21 mouse cellular contexts compared by ENCODE assay signal in genomic region chr1:191687531-191687930, GRCm38 (mm10). TPM values are rescaled to one million over a fixed set of nuclear protein-coding genes. Genes with fewer than 3 reads are reported as not detected.
DNase-seq lines count a peak whose midpoint lies in the region; ATAC-seq lines count a peak whose summit lies in the region.
"Had no signal": no experiment of that assay in that cellular context is flagged by ENCODE, and none has a peak within 500 bp of the region (broad histone marks: within the 10 kb centered on the region; RNA-seq: fewer than 3 reads in every experiment).

No protein-coding gene starts in this region.

- no peaks in the 10 kb centered on the region for H3K4me1 ChIP-seq in forebrain, embryonic 15.5 days
- H3K4me1 ChIP-seq: forebrain, embryonic 12.5 days; heart, embryonic 15.5 days; limb, embryonic 15.5 days; midbrain, embryonic 10.5 days had no signal

- H3K27me3 ChIP-seq in forebrain, embryonic 15.5 days = no peaks in the 10 kb centered on the region
- H3K27me3 ChIP-seq: forebrain, embryonic 12.5 days; heart, embryonic 15.5 days; limb, embryonic 15.5 days; lung, embryonic 15.5 days had no signal

- 88% methylated on average over 7 of the region's 7 CpGs for WGBS in forebrain, embryonic 15.5 days

- H3K4me2 ChIP-seq in forebrain, embryonic 15.5 days (replicated peaks) = no peak overlapping the region
- H3K4me2 ChIP-seq: forebrain, embryonic 12.5 days; heart, embryonic 15.5 days; limb, embryonic 15.5 days; lung, embryonic 15.5 days had no signal

- peak; percentile 20 for DNase-seq in lung, postnatal 10 days
- no peak for DNase-seq in lung, postnatal 14 days
- peak; percentile 7 to 25 for DNase-seq in adrenal gland, postnatal 36 days
- peak; percentile 34 for DNase-seq in lung, postnatal 36 days
- no peak for DNase-seq in layer of hippocampus, postnatal 14 days (ENCODE audit: low spot score in 2 of 2)
- no peak for DNase-seq in cerebellum, adult 18-20 months
- DNase-seq: cerebellum, adult 2 months; gastrocnemius, postnatal 14 days; kidney, adult 11 months; right cerebral cortex, postnatal 14 days had no signal

- H3K36me3 ChIP-seq in forebrain, embryonic 15.5 days = no peaks in the 10 kb centered on the region
- H3K36me3 ChIP-seq: forebrain, embryonic 12.5 days; G1E; heart, embryonic 15.5 days; limb, embryonic 15.5 days; lung, embryonic 15.5 days; midbrain, embryonic 10.5 days had no signal

- 0 out of 2 replicates have a peak, but pooled peaks cover 8% of the 10 kb centered on the region for H3K9me3 ChIP-seq in forebrain, embryonic 15.5 days
- H3K9me3 ChIP-seq: G1E had no signal

- no peak overlapping the region for H3K27ac ChIP-seq in forebrain, embryonic 15.5 days (replicated peaks)
- H3K27ac ChIP-seq: forebrain, embryonic 12.5 days; heart, embryonic 15.5 days; kidney, postnatal 0 days; limb, embryonic 15.5 days; lung, embryonic 15.5 days; midbrain, embryonic 10.5 days had no signal

- no peak overlapping the region for H3K4me3 ChIP-seq in forebrain, embryonic 15.5 days
- H3K4me3 ChIP-seq: forebrain, embryonic 12.5 days; heart, embryonic 15.5 days; limb, embryonic 15.5 days; lung, embryonic 15.5 days; midbrain, embryonic 10.5 days had no signal

- no peak for ATAC-seq in forebrain, embryonic 15.5 days (replicated peaks)
- ATAC-seq: activated CD4-positive, CD25-positive, alpha-beta regulatory T cell, adult 4 months; CD4-positive, CD25-positive, alpha-beta regulatory T cell, adult 4 months; hindbrain, embryonic 16.5 days had no signal

- no peak overlapping the region for H3K9ac ChIP-seq in forebrain, embryonic 15.5 days (replicated peaks)
- H3K9ac ChIP-seq: forebrain, embryonic 12.5 days; heart, embryonic 15.5 days; limb, embryonic 15.5 days; lung, embryonic 15.5 days had no signal

RNA-seq across cellular contexts. Expression of gene Lpgat1, which starts 30.1 kb away (rescaled TPM):
- total RNA-seq in adrenal gland, postnatal 36 days (2021) = 10 to 100 TPM; 53.2 to 91.7 TPM
- total RNA-seq in layer of hippocampus, postnatal 14 days (2021) = 100 to 1,000 TPM in 1 of 2 experiments, 10 to 100 TPM in 1; 99.1 to 102 TPM
- 32.2 and 33.9 TPM in 2 replicates for polyA plus RNA-seq in forebrain, embryonic 15.5 days (2015; fragmentation: Nextera tagmentation; extraction: Ambion mirVana)
- polyA plus RNA-seq: G1E had no signal

Comparison
In these comparisons a context has a peak if more than half of its experiments do, and no peak if none do; other contexts are left out.
1. DNase-seq: peak in lung, postnatal 10 days (single experiment), adrenal gland, postnatal 36 days (2 of 2) and lung, postnatal 36 days (single experiment); none in lung, postnatal 14 days (single experiment), layer of hippocampus, postnatal 14 days (0 of 2) and cerebellum, adult 18-20 months (0 of 2).